Mouse (Mus musculus) left cerebral cortex, adult 9 months (tissue): ENCODE measurements at regions not wholly inside any gene's neighbourhood (a gene's known extent, or its start where the extent isn't known, plus 50 kb on each side); places are given as distances from the start of the nearest gene placed in this dataset.

ENCODE experiments used
- DNase-seq, 2 experiments: peaks; one replicate each; pipeline ENCODE4 v3.0.0; 2022; ENCODE audit warnings: low spot score in 2 of 2

DNA sequence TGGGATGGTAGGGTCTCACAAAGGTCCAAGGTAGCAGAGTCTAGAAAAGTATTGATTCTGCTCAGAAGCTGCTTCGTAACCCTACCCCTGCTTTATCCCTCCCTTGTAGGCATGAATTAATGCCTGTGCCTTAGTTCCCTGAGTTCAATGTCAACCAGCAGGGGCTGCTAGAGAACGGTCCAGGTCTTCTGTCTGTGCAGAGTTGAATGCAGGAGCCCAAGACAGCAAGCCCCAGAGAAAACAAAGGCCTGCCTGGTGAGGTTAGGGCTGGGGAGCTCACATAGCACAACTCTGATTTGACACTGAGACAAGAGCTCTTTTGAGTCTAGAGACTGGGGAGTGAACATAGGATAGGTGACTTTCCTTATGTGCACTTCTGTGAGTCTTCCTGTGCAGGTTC lies 56.6 kb downstream of the Olig3 start:
- DNase-seq: no peak

DNA sequence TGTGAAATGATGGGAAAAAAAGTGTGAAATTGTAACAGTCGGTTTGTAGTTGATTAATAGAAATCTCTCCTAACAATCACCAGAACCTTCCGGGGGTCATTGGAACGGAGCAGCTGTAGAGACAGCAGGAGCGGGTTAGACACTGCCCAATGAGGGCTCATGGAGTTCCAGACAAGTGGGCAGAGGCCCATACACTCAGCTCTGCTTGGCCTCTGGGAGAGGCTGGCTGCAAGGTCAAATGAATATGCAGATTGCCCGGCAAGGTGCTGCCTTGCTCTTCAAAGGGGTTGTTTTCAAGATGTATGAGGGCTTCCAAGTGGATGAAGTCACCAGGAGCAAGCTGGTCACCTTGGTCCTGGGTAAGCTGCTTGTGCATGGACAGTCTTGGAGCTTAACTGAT lies 57.6 kb downstream of the Olig3 start:
- no peak for DNase-seq

DNA sequence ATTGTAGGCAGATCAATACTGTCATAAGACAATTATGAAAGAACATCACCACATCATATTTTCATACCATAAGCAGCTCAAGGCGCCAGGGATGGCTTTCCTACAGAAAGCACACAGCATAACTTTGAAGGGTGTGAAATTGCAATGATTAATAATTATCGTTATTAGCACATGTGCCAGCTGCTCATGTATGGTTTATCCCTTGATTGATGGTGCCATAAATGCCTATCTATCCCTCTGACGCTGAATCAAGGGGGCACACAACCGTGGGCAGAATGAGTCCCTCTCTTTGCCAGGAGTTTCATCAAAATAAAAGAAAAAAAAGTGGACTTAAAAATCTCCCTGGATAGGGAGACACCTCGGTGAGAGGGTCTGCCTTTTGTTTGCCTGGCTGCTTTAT lies 58.5 kb downstream of the Olig3 start:
- DNase-seq: no peak

DNA sequence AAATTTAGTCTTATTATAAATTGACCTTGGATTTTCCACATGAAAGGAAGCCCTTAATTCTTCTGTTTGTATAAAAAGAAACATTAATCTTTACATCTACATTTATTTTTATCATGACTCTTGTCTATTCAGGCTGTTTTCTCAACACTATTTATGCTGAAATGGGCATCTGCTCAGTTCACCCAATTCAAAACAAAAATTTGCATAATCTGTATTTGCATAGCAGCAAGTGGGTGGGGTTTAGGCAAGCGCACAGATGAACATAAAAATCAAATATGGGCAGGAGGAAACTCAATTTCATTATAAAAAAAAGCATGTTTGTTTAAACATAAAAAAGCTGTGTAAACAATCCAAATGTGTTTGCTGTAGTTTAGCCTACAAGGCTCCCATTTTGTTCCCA lies 67.7 kb downstream of the Olig3 start:
- DNase-seq: no peak

DNA sequence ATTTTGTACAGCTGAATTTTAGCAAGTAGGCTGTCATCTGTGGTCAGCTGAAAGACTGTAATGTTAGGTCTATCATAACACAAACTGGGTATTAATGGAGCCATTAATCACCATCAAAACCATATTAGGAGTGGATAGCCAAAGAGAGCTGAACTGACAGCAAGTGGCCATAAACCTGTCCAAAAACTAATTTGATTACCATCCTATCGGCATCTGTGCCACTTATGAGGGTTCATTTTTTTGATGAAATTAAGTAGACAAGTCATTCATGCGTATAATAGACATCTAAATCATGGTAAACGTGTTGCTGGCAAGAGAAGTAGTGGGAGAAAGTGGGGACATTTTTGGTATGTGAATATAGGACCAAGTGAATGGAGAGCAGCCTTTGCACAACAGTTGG lies 68.6 kb downstream of the Olig3 start:
- DNase-seq: no peak

DNA sequence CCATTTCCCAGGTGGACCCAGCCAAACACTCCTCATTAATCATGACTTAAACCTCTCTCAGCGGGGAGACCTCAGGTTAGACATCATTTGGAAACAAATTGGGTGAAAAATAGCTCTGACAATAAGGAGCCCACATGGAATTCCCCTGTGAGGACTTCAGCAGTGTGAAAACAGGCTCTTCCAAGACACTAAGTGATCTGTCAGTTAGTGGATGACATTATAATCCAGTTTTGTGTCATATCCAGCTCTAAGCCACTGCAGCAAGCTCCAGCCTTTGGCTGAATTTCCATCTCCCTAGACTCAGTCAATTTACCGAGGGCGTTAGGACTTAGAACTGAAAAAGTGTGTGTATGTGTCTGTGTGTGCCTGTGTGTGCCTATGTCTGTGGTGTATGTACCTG lies 70.5 kb downstream of the Olig3 start:
- no peak for DNase-seq

DNA sequence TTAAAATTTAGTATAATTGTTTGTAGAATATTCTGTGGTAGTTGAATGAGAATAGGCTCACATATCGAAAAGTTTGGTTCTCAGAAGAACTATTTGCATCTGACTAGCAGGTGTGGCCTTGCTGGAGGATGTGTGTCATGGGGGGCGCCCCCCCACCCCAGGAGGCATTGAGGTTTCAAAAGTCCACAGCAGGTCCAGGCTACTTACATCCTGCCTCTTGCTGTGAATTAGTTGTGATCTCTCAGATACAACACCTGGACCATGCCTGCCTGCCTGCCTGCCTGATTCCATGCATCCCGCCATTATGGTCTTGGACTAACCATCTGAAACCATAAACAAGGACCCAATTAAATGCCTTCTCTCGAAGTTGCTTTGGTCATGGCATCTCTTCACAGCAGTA lies 76.2 kb downstream of the Olig3 start:
- DNase-seq: no peak

DNA sequence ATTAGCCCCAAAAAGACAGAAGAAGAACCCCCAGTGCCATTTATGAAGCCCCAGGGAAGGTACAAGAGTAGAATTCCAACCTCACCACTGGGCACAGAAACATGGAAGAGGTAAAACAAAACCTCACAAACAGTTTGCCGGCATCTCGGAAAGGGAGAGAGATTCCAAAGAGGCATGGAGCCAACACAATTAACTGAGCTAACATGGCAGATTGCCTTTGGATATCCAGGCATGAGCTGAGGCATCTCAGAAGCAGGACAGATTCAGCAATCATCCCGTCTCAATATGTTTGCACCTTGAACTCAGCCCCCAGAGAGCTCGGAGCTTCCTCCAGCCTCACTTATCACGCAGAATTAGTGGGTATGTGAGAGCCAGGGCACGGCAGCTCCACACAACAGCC lies 78.3 kb downstream of the Olig3 start:
- DNase-seq: no peak

DNA sequence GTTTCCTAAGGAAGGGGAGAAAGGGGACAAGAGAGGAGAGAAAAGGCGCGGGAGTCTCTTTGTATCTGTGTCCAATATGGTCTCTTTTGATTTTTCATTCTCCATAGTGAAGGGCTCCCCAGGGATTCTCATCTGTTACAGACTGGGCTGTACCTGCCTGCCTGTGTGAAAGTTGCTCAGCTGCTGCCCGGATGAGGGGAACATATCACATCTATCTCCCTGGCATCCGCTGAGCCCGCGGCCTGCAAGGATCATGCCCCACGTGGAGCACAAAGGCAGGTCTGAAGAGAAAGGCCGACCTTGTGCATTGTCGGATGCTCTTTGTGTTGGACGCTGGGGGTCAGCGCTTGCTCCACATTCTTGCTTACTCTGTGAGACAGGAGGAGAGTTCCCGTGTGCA lies 85.5 kb downstream of the Olig3 start:
- no peak for DNase-seq

DNA sequence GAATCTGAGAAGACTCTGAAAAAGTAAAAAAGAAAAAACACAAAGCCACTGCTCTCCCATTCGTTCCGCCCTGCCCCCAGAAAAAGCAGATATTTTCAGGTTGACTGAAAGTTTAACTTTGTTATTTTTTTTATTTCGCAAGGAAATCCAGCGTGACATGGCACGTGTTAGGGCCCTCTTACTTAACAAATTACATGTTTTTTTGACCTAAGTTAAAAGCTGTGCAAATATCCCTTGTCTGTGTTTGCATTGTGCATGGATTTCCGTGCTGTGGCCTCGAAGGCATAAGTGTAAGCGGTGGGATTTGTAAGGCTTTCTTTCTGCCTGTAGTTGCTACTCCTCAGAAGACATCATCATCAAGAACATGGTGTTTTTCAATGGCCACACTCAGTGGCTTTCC lies 87.2 kb downstream of the Olig3 start:
- no peak for DNase-seq

DNA sequence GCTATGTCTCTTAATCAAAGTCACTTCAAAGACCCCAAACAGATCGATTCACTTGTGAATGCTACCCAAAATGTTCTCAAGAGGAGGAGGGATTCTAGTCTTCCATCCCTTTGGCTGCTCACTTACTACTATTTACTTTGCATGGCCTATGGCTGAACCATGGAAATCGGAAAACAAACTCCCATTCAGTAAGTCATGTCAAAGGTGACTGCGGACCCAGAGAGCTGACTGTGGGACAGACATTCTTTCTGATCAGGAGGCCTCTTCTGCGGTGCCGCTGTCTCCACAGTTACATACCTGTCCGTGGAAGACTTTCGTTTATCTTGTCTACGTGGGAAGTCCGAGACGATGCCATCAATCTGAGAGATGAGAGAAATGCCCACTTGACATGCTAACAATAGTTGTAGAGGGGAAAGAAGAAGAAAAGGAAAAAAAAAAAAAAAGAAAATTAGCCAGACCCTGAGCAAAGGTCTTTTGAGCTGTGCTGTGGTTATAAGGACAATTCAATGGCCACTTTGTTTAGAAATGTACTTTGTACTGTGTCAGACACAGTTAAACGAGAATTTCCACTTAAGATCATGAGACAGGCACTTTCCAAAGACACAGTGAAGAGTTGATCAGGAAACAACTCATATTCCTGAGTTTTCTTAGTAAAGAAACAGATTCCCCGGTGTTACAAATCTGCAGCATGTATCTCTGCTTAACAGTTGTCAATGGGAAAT lies 92.7 kb downstream of the Olig3 start:
- DNase-seq: no peak

DNA sequence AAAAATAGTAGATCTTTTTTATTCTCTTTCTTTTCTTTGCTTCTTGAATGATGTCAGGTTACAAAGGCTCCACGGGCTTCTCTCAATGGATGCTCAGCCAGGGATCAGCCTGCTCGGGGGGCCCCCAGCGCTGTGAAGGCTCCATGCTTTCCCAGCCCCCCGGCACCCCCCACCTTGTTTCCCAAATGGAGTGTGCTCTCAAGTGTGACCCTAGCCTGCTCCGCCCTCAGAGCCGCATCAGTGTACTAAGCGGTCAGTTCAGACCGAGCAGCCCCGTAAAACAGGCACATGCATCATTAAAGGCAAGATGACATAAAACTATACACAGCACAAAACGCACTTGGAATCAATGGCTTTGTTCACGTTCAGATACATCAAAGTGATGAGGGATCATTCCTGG lies 102.7 kb downstream of the Olig3 start:
- no peak for DNase-seq

DNA sequence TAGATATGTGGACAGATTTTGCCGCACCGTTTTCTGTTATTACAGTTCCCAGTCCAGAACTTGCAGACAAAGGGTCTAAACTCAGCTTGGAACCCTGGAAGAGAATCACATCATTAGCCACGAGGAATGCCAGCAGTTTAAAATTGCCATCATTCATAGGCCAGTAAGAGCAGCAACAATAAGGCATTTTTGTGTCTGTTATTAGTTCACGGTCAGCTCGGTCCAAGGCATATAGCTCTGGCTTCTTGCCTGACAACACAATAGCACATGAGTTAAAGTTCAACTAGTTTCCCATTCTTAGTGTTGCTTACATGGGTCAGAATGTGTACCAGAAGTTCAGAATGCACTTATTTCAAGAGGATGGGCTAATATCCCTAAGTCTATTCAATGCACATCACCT lies 103.4 kb downstream of the Olig3 start:
- DNase-seq: no peak

DNA sequence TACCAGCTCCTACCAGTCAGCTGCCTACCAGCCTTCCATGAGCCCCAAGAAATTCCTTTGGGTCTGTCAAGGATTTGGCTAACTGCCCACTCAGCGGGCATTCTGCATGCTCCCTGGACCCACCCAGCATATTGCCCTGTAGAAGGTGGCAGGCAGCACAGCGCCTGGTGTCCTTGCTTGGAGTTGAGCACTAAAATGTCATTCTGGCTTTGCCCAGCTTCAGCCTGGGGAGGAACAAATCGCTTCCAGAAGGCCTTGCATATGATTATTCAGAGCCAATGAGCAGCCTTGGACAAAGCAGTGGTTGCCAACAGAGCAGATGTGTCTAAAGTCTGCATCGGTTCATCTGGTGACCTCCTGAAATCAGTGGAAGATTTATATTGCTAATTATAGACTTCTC lies 103.8 kb downstream of the Olig3 start:
- DNase-seq: no peak

DNA sequence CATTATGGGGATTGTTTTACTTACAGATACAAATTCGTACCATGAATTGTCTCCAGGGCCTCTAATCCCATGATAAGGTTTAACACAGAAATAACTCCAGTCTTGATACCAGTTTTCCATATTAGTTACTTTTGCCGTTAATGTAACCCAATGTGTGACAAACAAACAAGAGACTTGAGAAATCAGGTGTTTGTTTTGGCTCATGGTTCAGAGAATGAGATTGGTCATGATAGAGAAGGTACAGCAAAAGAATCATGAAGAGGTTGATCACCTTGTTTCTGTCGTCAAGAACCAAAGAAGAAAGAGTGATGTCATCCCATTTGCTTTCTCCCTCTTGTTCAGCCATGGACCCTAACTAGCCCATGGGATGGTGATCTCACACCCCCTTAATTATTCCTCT lies 107.5 kb downstream of the Olig3 start:
- DNase-seq: no peak

DNA sequence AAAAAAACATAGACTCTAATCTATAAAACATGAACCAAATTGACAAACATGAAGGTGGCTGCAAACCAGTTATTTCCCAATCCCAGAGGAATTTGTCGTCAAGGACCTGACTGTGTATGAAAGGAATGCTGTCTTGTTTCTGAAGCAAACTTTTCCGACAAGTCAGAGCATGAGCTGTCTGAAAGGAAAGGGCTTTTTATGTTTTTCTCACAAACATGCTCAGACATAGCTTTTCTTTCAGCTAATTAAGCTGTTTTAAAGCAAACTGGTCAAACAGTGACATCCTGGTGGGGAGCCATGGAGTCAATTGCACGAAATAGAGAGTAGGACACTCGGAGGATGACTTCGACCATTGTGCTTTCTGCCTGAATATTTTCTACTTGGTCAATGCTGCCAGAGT lies 108.2 kb downstream of the Olig3 start:
- DNase-seq: no peak

DNA sequence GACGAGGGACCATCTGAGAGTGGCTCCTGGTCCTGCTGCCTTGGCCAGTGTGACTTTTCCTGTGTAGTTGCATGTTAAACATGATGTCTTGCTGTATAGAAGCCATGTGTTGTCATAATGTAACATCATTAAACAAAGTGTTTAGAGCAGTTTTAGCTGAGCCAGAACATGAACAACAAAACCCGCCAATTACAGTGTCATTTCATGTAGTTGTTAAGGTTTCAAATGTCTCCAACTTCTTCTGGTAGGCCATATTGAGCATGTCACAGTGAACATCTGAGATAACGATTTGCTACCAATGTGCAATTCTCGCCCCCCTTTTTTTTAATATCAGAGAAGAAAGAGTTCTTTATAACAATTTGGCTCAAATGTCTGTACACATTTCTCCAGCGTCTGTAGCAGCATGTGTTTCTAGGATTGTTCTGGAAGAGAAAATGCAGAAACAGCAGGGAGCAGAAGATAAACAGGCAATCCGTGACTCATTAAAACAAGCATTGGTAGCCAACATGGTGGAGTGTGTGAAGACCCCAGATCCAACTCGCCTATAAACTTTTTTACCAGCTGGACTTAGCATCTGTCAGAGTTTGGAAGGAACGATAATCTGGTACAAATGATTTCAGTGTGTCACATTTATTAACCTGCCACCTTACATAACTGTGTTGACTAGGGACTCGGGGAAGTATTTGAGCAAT lies 115.2 kb downstream of the Olig3 start:
- DNase-seq: peak in 1 of 2 experiments; percentile 2

DNA sequence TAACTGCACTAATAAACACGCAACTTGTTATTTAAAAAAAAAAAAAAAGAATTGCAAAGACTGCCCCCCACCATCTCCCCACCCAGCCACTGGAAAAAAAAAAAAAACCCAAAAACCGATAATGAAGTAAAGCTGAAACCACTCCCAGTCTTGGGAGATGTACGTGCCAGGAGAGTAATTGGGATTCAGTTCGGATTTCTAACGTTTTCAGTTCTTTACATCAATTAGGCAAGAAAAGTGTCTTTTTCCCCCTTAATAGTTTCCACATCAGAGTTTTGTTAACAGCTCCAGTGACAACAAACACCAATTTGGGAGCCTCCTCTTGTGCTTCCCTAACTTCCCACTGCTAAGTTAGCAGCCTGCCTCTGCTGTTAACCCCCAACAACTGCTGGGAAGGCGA lies 115.7 kb downstream of the Olig3 start:
- no peak for DNase-seq

DNA sequence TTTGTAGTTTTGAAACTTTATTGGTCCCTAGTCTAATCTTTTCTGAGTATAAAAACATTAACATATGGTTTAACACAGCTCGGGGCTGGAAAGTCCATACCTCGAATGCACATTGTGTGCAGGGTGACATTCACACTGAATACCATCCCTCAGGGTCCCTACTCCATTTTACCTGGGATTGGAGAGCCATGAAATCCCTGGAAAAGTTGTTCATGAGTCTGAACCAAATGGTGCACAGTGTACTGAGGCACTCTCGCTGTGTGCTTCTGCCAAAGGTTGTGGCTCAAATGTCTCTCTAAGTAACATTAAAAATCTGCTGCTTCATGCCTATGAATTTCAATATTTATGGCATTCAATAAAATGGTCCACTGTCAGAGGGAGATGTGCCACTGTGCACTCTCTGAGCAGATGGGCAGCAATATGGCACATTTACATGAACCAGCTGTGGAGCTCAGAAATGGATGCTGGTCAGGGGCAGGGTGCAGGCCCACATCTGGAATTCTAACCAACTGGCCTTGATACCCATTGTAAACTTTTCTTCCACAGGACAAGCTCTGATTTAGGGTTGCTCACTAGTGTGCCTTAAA lies 116.7 kb downstream of the Olig3 start:
- no peak for DNase-seq

DNA sequence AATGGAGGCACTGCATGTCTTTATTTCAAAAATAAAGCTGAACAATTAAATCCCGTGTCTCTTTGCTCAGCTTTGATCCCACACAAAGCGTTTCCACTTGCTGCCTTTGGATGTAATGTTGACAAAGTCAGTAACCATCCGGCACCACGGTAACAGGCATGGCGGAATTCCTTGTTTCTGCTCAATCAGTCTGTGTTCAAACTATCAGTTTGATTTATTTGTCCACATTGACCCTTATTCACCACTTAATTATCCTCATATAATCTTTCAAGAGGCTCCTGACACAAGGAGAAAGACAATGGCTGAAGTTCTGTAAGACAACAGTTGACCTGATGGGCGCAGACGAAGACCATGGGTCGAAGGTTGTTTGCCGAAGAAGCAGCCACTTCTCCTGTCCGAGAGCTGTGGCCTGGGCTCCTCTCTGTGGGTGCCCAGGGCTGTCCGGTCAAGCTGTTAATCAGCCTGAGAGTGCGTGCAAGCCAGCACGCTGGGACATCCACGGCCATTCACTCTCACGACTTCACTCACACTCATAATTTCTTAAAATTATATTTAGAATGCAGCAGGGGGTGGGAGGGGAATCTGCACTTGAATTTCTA lies 106.1 kb upstream of the Ifngr1 start:
- no peak for DNase-seq

DNA sequence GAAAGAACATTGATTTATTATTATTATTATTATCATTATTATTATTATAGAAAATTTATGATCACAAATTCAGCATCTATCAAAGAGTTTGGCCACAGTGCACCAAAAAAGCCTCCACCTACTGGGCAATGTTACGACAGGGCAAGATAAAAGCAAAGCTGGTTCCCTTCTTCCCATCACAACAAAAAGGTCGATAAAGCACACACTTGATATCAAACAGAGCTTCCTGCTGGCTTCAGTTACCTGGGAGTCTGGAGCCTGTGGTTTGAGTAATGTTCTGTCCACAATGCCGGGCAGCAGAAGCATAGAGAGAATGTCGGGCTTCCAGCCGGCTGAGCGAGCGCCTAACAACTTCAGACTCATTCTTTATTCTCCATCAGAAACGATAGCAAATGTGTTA lies 101.2 kb upstream of the Ifngr1 start:
- DNase-seq: no peak

DNA sequence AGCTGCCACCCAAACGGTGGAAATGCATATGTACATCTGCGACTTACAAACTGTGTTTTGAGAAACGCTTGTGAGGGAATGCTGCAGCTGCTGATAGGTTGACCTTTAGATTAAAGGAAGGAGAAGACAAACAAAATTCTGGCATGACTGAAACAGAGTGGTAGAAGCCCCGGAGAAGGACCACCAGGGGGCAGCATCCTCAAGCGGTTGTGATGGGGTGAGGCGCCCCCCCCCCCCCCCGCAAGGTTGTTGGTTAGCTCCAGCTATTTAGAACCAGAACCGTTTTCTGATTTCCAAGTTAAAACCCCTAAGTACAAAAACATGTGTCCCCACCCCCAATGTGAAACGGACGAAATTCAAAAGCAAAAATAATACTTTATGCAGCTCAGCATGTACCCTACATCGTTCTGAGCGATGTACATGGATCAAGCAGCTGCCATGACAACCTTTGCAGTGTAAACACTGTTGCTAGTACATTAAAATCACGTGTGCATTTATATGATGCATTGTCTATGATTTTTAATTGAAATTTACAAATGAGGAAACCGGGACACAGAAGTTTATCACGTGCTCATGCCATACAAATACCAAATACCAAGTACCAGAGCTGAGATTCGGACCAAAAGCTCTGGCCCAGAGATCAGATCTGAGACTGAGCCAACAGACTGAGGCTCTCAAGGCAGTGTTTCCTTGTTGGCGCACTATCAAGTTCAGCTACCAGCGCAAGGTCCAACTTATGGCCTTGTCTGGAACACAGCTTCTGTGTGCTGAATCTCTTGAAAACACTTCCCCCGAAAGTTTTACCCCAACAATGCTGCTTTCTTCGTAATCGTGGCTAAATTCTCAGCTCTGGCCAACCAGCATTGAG lies 100.0 kb upstream of the Ifngr1 start:
- peak in 1 of 2 experiments; percentile 42 for DNase-seq
